Mouse (Mus musculus) midbrain, embryonic 12.5 days (tissue): ENCODE measurements around the gene Speer4f2. TPM values are rescaled to one million over a fixed set of nuclear protein-coding genes. Genes with fewer than 3 reads are reported as not detected.

Experiments used
- ATAC-seq: fragments of 200-750 bp; cut with Nextera tagmentation; 2 replicates; pipeline ENCODE4 v1.8.0; 2017; ENCODE audit warnings: low read depth, moderate TSS enrichment, moderate library complexity; ENCODE audit not compliant: low FRiP score
- H3K27ac ChIP-seq: fragments of 300-500 bp; sonication (generic); replicated peaks from 2 replicates; pipeline ENCODE4 v1.5.1; 2016; ENCODE audit warnings: mild to moderate bottlenecking
- H3K27me3 ChIP-seq: fragments of 300-500 bp; sonication (generic); 2 replicates; pipeline ENCODE4 v1.6.1; 2016; ENCODE audit warnings: mild to moderate bottlenecking
- H3K36me3 ChIP-seq: fragments of 300-500 bp; sonication (generic); 2 replicates; pipeline ENCODE4 v1.6.1; 2016
- H3K4me1 ChIP-seq: fragments of 300-500 bp; sonication (generic); 2 replicates; pipeline ENCODE4 v1.6.1; 2016
- H3K4me2 ChIP-seq: fragments of 300-500 bp; sonication (generic); replicated peaks from 2 replicates; pipeline ENCODE4 v1.6.1; 2016; ENCODE audit warnings: mild to moderate bottlenecking, moderate library complexity
- H3K4me3 ChIP-seq: fragments of 300-500 bp; sonication (generic); 2 replicates; pipeline ENCODE4 v1.5.1; 2016; ENCODE audit warnings: mild to moderate bottlenecking
- H3K9ac ChIP-seq: fragments of 300-500 bp; sonication (generic); replicated peaks from 2 replicates; pipeline ENCODE4 v1.6.1; 2016; ENCODE audit warnings: mild to moderate bottlenecking, moderate library complexity
- H3K9me3 ChIP-seq: fragments of 300-500 bp; sonication (generic); 2 replicates; pipeline ENCODE4 v1.6.1; 2016; ENCODE audit warnings: mild to moderate bottlenecking
- WGBS: fragments of 180-500 bp; shearing (Covaris S2); methylation state at CpG from one replicate; pipeline ENCODE4 v1.1.7; 2016; 5-methylcytosine and 5-hydroxymethylcytosine counted together
- polyA plus RNA-seq: library from polyadenylated mRNA; unstranded; fragments of >200 nt; fragmentation: Nextera tagmentation; extraction: Ambion mirVana; gene quantifications from 2 replicates; pipeline ENCODE4 v1.2.1, GENCODE M21; 2016

Speer4f2 gene
- polyA plus RNA-seq, 1 experiment from 2014 or later: not detected

DNA sequence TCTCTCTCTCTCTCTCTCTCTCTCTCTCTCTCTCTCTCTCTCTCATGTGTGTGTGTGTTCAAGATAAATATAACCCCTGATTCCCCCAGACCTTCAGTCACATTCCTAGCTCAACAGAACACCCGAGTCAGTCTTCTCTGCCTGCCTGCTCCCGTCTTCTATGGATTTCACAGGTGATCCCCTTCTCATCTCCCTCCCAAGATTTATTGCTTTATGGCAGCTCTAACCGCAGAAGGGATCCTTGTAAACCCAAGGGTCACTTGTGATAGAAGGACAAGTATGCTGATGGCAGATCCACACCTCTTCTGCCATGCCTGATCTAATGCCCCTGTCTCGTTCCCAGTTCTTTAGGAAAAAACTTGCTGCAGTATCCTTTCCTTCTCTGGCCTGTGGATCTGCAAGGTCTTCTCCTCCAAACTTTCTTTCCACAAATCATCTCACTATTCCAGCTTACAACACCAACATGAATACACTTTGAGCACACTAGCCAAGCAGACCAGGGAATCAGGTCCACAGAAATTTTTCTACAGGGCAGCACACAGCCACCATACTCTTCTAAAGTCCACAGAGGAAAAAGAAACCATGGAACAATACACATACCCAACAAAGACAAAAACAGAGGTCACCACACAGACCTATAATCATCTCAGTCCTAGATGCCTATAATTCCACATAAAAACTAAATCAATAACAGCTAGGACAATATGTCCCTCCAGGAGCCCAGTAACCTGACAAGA is 36.1 kb downstream of the Speer4f2 start:
- Histone ChIP-seq H3K4me2 (no peak overlapping the region), H3K36me3 (no peaks in the 10 kb centered on the region), H3K4me1 (no peaks in the 10 kb centered on the region), H3K27ac (no peak overlapping the region), H3K9ac (no peak overlapping the region), H3K4me3 (no peak overlapping the region), H3K9me3 (no peaks in the 10 kb centered on the region), H3K27me3 (no peaks in the 10 kb centered on the region)
- ATAC-seq: no peak
- 90% methylated on average over 4 of the region's 4 CpGs for WGBS

DNA sequence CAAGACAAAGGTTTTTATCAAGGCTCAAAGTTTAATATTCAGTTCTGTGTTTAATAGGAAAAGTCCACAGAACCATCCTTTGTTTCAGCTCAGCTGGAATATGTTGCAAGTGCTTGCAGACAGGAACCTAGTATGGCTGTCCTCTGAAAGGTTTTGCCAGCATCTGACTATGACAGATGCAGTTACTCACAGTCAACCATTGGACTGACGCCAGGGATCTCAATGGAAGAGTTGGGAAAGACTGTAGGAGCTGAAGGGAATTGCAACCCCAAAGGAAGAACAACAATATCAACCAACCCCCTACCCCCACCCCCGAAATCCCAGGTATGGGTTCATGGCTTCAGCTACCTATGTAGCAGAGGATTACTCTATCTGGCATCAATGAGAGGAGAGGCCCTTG is 44.2 kb downstream of the Speer4f2 start:
- H3K9ac ChIP-seq: no peak overlapping the region
- H3K36me3 ChIP-seq: no peaks in the 10 kb centered on the region
- no peak; the same call in 1 of the 2 replicates for ATAC-seq
- no peak overlapping the region for H3K4me3 ChIP-seq
- H3K27ac ChIP-seq: no peak overlapping the region
- H3K27me3 ChIP-seq: no peaks in the 10 kb centered on the region
- peaks cover 3% of the 10 kb centered on the region; the same call in 1 of the 2 replicates for H3K4me1 ChIP-seq
- H3K4me2 ChIP-seq: no peak overlapping the region
- no peaks in the 10 kb centered on the region for H3K9me3 ChIP-seq
- WGBS: 80% methylated on average over 2 of the region's 2 CpGs

DNA sequence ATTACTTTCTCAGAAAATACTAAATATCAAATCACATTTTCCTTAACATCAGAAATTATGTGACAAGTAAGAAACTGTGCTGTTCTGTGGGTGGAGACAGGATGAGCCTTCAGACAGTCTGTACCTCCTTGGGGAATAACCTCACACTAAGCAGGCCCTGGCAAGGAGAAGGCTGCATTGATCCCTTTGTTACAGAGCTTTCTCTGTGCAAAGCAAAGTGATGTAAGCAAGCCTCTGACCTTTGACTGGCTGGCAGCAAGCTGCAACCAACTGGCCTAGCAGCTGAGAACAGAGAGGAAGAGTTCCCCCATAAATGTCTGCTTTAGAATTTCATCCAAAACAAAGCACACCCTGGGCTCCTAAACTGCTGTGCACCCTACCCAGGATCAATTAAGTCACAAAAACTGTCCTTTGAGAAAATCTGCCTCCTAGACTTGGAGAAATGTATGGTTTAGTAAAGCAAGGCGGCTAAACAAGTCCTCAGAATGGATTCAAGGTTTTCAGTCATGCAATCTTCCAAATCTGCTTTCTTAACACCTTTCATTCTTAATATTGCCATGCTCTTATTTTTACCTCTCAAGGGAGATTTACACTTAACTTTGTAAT is 46.3 kb downstream of the Speer4f2 start:
- H3K27me3 ChIP-seq: no peaks in the 10 kb centered on the region
- no peak overlapping the region for H3K9ac ChIP-seq
- 67% methylated on average over 1 of the region's 1 CpGs for WGBS
- no peaks in the 10 kb centered on the region for H3K9me3 ChIP-seq
- H3K4me3 ChIP-seq: no peak overlapping the region
- no peaks in the 10 kb centered on the region for H3K36me3 ChIP-seq
- H3K4me2 ChIP-seq: no peak overlapping the region
- H3K4me1 ChIP-seq: peaks cover 3% of the 10 kb centered on the region; the same call in 1 of the 2 replicates
- peak; percentile 89 for ATAC-seq
- H3K27ac ChIP-seq: 0 out of 2 replicates have a peak overlapping the region, but pooled peaks have one; percentile 30

DNA sequence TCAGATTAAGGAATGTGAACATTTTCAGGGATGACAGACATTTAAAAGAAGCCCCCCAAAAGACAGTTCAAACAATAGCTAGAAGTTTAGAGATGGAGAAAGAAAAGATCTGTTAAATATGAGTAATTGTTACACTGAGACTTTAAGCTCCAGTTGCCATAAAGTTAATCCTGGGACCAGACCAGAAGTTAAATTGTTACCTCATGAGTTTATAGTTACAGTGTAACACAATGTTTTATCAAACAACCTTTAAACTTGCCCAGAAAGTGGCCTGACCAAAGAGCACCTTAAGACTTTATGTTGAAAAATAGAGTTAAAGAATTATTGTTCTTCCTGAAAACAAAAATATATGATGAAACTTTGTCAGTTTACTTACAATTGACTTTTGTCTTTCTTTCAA is 46.9 kb downstream of the Speer4f2 start:
- Histone ChIP-seq H3K9ac (no peak overlapping the region), H3K9me3 (no peaks in the 10 kb centered on the region), H3K36me3 (no peaks in the 10 kb centered on the region), H3K4me3 (no peak overlapping the region), H3K4me1 (peaks cover 3% of the 10 kb centered on the region; the same call in 1 of the 2 replicates), H3K4me2 (no peak overlapping the region), H3K27ac (0 out of 2 replicates have a peak overlapping the region, but pooled peaks have one; percentile 30), H3K27me3 (no peaks in the 10 kb centered on the region)
- ATAC-seq: no peak

DNA sequence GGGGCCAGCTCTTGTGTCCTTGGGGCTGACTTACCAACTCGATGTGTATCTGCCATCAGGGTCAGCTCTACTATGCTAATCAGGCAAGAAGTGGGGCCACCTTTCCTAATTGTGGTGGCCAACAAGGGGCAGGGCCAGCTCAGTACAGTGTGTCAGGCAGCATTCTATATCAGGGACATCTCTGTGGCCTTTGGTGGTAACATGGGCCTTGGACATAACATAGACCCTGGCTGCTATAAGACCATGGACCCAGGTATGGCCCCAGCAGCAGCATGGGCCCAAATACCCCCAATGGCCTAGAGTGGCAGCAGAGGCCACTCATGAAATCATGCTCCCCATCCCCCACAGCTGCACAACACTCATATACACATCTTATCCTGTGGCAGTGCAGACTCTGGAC is 49.2 kb downstream of the Speer4f2 start:
- H3K9ac ChIP-seq: no peak overlapping the region
- WGBS: 95% methylated on average over 1 of the region's 1 CpGs
- no peak overlapping the region for H3K27ac ChIP-seq
- H3K4me1 ChIP-seq: peaks cover 3% of the 10 kb centered on the region; the same call in 1 of the 2 replicates
- no peaks in the 10 kb centered on the region for H3K9me3 ChIP-seq
- no peak overlapping the region for H3K4me2 ChIP-seq
- no peaks in the 10 kb centered on the region for H3K36me3 ChIP-seq
- no peaks in the 10 kb centered on the region for H3K27me3 ChIP-seq
- H3K4me3 ChIP-seq: no peak overlapping the region
- ATAC-seq: no peak

DNA sequence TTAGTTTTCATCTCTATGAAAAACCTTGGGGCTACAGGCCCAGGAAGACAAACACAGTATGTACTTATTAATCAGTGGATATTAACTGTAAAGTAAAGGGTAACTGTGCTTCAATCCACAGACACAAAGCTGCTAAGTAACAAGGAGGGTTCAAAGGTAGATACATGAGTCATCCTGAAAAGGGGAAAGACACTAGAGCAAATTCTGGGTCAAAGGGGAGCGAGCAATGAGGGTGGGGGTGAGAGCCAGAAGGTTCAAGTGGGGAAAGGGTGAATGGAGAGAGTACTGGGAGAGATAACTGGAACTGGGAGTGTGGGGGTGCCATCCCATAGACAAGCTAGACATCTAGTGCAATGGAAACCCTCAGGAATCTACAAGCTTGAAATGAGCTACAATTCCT is 54.0 kb downstream of the Speer4f2 start:
- Histone ChIP-seq H3K27me3 (no peaks in the 10 kb centered on the region), H3K4me3 (no peak overlapping the region), H3K27ac (no peak overlapping the region), H3K4me2 (no peak overlapping the region), H3K36me3 (no peaks in the 10 kb centered on the region), H3K9ac (no peak overlapping the region), H3K4me1 (no peaks in the 10 kb centered on the region), H3K9me3 (no peaks in the 10 kb centered on the region)
- 85% methylated on average over 1 of the region's 1 CpGs for WGBS
- ATAC-seq: no peak

Other genes with a start within 250 kb of the Speer4f2 start
- gene Speer4f1, start 102.9 kb downstream of the Speer4f2 start, polyA plus RNA-seq: not detected in 2 replicates
- 17.1 and 20.1 TPM in 2 replicates for gene Sema3c, start 201.1 kb downstream of the Speer4f2 start, polyA plus RNA-seq